Mouse (Mus musculus): ENCODE data around the gene Gm20390. TPM values are rescaled to one million over a fixed set of nuclear protein-coding genes. Genes with fewer than 3 reads are reported as not detected.

Gm20390 gene
- polyA plus RNA-seq, 1 experiment from 2014 or later = 434 TPM

DNA sequence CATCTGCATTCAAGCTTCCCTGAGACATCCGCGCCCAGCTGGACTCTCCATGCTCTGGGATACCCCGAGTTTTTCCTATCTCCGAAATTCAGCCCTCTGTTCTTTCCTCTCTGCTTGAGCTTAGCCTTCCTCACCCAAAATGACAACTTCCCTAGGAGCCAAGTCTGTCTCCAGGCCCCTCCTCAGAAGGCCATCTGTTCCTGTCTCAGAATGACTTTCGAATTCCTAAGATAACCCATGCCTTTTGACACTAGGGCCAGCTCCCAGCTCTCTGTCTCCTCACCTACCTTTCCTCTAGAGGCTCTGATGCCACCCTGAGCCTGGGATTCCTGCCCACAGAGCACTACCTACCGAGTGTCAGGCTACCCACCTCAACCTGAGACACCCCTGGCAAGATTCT, 11.9 kb downstream of the Gm20390 start, which contains the start of gene Nme2:
Nme2 (minus strand) TSS at position 101 of the 400 bp plus-strand sequence.
- Histone ChIP-seq H3K27ac (ENCODE audit: low read depth, low read length) (peak within 1 kb of the TSS; percentile 84), H3K27me3 (replicated peaks; ENCODE audit: control insufficient read depth, insufficient read depth, low read length) (no peaks in the 10 kb centered on the region), H3K4me2 (ENCODE audit: low read length) (peak within 1 kb of the TSS; percentile 91), H3K9me3 (replicated peaks; ENCODE audit: control insufficient read depth, low read length) (no peaks in the 10 kb centered on the region), H3K4me1 (ENCODE audit: control insufficient read depth, insufficient read depth, low read length) (peaks cover 9% of the 10 kb centered on the region), H3K9ac (ENCODE audit: low read length) (peak within 1 kb of the TSS; percentile 65), H3K36me3 (ENCODE audit: control insufficient read depth, insufficient read depth, low read length) (peaks cover 59% of the 10 kb centered on the region), H3K4me3 (ENCODE audit: low read depth, low read length) (peak within 1 kb of the TSS; percentile 56)
- WGBS = 9% methylated on average over 6 of the region's 6 CpGs
- ATAC-seq (peak; percentile 3; the same call in 1 of the 2 replicates), DNase-seq (ENCODE audit: low spot score) (no peak)

DNA sequence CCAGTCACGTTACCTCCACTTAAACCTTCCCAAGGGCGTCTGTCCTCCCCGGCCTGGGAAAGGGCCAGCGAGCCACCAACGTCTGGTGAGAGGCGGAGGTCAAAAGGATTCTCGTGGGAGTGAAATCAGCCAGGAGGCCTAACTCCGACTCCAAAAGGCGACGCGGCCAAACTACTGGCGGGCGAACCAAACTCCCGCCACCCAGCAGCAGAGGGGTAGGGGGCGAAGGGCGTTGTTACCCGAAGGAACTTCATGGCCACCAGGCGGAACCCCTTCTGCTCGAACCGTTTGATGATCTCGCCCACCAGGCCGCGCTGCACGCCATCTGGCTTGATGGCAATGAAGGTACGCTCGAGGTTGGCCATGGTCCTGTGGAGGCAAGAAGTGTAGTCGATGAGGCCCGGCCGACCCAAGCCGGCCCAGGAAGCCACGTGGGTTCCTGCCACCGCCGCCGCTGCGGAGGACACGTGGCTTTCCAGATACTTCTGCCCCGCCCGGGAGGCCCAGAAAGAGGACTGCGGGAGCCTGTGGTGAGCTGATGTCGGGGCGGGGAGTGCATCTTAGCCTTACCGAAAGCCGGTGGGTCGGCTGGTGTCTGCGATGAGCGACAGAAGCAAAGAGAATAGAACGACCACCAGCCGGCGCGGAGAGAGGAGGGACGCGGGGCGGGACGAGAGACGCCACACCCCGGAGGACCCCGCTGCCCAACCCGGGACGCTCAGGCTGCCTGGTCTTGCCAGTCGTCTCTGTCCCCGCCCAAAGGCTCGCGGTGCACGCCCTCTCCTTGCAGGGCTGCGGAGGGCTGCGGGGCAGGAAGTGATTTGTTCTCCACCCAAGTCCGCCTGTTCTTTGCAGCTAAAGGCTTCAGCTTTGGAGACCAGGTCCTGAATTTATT, 12.6 kb downstream of the Gm20390 start:
- Histone ChIP-seq H3K4me3 (ENCODE audit: low read depth, low read length) (peak overlapping the region; percentile 56), H3K4me2 (ENCODE audit: low read length) (peak overlapping the region; percentile 91), H3K36me3 (ENCODE audit: control insufficient read depth, insufficient read depth, low read length) (peaks cover 60% of the 10 kb centered on the region), H3K27me3 (replicated peaks; ENCODE audit: control insufficient read depth, insufficient read depth, low read length) (no peaks in the 10 kb centered on the region), H3K9me3 (replicated peaks; ENCODE audit: control insufficient read depth, low read length) (no peaks in the 10 kb centered on the region), H3K27ac (ENCODE audit: low read depth, low read length) (peak overlapping the region; percentile 84), H3K9ac (ENCODE audit: low read length) (peak overlapping the region; percentile 65), H3K4me1 (ENCODE audit: control insufficient read depth, insufficient read depth, low read length) (peaks cover 9% of the 10 kb centered on the region)
- DNase-seq (ENCODE audit: low spot score) = peak; percentile 91
- peak; percentile 97 for ATAC-seq
- WGBS = under 1% methylated on average over 67 of the region's 67 CpGs

- no peaks in the 10 kb centered on the region for H3K9me3 ChIP-seq (replicated peaks; ENCODE audit: control insufficient read depth, low read length)
- WGBS = 47% methylated on average over 13 of the region's 13 CpGs
- H3K27ac ChIP-seq (ENCODE audit: low read depth, low read length) = peak overlapping the region; percentile 84; the same call in 1 of the 2 replicates
- H3K4me2 ChIP-seq (ENCODE audit: low read length) = peak overlapping the region; percentile 91
- peak overlapping the region; percentile 65 for H3K9ac ChIP-seq (ENCODE audit: low read length)
- H3K27me3 ChIP-seq (replicated peaks; ENCODE audit: control insufficient read depth, insufficient read depth, low read length) = no peaks in the 10 kb centered on the region
- peak overlapping the region; percentile 56 for H3K4me3 ChIP-seq (ENCODE audit: low read depth, low read length)
- H3K4me1 ChIP-seq (ENCODE audit: control insufficient read depth, insufficient read depth, low read length) = peaks cover 9% of the 10 kb centered on the region
- DNase-seq (ENCODE audit: low spot score) = no peak
- H3K36me3 ChIP-seq (ENCODE audit: control insufficient read depth, insufficient read depth, low read length) = peaks cover 55% of the 10 kb centered on the region
- peak; percentile 8 for ATAC-seq
These were observed 13.3 kb downstream of the Gm20390 start for GRCm38 (mm10) chr11:93954738-93955255.

- no peaks in the 10 kb centered on the region for H3K27me3 ChIP-seq (replicated peaks; ENCODE audit: control insufficient read depth, insufficient read depth, low read length)
- no peak overlapping the region for H3K4me3 ChIP-seq (ENCODE audit: low read depth, low read length)
- no peak overlapping the region for H3K4me2 ChIP-seq (ENCODE audit: low read length)
- H3K9ac ChIP-seq (ENCODE audit: low read length) = no peak overlapping the region
- peaks cover 40% of the 10 kb centered on the region for H3K36me3 ChIP-seq (ENCODE audit: control insufficient read depth, insufficient read depth, low read length)
- DNase-seq (ENCODE audit: low spot score) (no peak), ATAC-seq (no peak)
- H3K9me3 ChIP-seq (replicated peaks; ENCODE audit: control insufficient read depth, low read length) = no peaks in the 10 kb centered on the region
- 72% methylated on average over 5 of the region's 5 CpGs for WGBS
- peaks cover 9% of the 10 kb centered on the region for H3K4me1 ChIP-seq (ENCODE audit: control insufficient read depth, insufficient read depth, low read length)
- no peak overlapping the region for H3K27ac ChIP-seq (ENCODE audit: low read depth, low read length)
These were observed 15.7 kb downstream of the Gm20390 start for GRCm38 (mm10) chr11:93952376-93952775.

GRCm38 (mm10) chr11:93950045-93950444, 18.0 kb downstream of the Gm20390 start:
- Histone ChIP-seq H3K36me3 (ENCODE audit: control insufficient read depth, insufficient read depth, low read length) (peaks cover 43% of the 10 kb centered on the region), H3K9me3 (replicated peaks; ENCODE audit: control insufficient read depth, low read length) (no peaks in the 10 kb centered on the region), H3K27me3 (replicated peaks; ENCODE audit: control insufficient read depth, insufficient read depth, low read length) (no peaks in the 10 kb centered on the region), H3K4me3 (ENCODE audit: low read depth, low read length) (no peak overlapping the region), H3K9ac (ENCODE audit: low read length) (no peak overlapping the region), H3K4me2 (ENCODE audit: low read length) (no peak overlapping the region), H3K27ac (ENCODE audit: low read depth, low read length) (no peak overlapping the region), H3K4me1 (ENCODE audit: control insufficient read depth, insufficient read depth, low read length) (peaks cover 4% of the 10 kb centered on the region)
- WGBS = 94% methylated on average over 1 of the region's 1 CpGs
- ATAC-seq = no peak
- no peak for DNase-seq (ENCODE audit: low spot score)

DNA sequence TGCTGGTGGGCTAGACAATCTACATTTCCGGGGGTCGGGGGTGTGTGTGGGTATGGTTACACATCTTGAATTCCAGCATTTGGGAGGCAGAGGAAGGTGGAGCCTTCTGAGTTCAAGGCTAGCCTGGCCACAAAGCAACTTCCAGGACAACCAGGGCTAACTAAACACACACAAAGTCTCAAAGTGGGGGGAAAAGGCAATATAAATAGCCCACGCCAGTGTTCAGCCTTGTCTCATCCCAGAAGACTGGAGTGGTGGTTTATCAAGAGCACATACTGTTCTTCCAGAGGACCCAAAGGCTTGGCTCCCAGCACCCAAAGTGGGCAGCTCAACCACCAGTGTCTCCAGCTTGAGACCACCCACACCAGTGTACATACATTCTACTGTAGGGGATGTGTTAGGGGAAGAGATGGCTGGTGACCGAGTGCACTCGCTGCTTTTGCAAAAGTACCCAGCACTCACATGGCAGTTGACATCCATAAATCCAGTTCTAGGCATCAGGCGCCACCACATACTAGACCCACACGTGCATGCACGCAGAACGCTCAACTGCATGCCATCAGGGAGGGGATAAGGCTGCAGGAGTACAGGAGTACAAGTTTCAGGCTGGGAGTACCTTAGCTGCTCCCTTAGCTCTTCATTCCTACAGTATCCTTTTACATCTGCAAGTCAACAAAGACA, 19.1 kb downstream of the Gm20390 start:
- Histone ChIP-seq H3K36me3 (ENCODE audit: control insufficient read depth, insufficient read depth, low read length) (peaks cover 50% of the 10 kb centered on the region), H3K4me3 (ENCODE audit: low read depth, low read length) (no peak overlapping the region), H3K4me1 (ENCODE audit: control insufficient read depth, insufficient read depth, low read length) (no peaks in the 10 kb centered on the region), H3K27me3 (replicated peaks; ENCODE audit: control insufficient read depth, insufficient read depth, low read length) (no peaks in the 10 kb centered on the region), H3K9ac (ENCODE audit: low read length) (no peak overlapping the region), H3K27ac (ENCODE audit: low read depth, low read length) (no peak overlapping the region), H3K9me3 (replicated peaks; ENCODE audit: control insufficient read depth, low read length) (no peaks in the 10 kb centered on the region), H3K4me2 (ENCODE audit: low read length) (no peak overlapping the region)
- WGBS = 91% methylated on average over 9 of the region's 9 CpGs
- no peak for ATAC-seq
- no peak for DNase-seq (ENCODE audit: low spot score)

DNA sequence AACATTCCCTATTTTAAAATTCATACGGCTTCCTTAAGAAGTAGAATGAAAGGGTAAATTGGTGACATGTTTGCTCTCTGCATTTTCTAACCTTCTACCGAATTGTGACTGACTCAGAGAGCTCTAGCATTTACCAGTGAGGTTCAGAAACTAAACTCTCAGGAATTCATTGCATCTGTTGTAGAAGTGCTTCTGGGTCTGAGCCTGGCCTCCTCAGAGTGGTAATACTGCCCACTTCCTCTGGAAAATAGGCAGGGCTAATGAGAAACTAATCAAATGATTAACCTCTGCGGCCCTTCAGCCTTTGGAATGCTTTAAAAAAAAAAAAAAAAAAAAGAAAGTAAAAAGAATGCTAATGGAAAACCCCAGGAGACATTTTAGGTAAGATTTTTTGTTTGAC, 23.1 kb downstream of the Gm20390 start:
- Histone ChIP-seq H3K9ac (ENCODE audit: low read length) (no peak overlapping the region), H3K9me3 (replicated peaks; ENCODE audit: control insufficient read depth, low read length) (no peaks in the 10 kb centered on the region), H3K4me2 (ENCODE audit: low read length) (no peak overlapping the region), H3K4me1 (ENCODE audit: control insufficient read depth, insufficient read depth, low read length) (no peaks in the 10 kb centered on the region), H3K27ac (ENCODE audit: low read depth, low read length) (no peak overlapping the region), H3K27me3 (replicated peaks; ENCODE audit: control insufficient read depth, insufficient read depth, low read length) (no peaks in the 10 kb centered on the region), H3K36me3 (ENCODE audit: control insufficient read depth, insufficient read depth, low read length) (peaks cover 29% of the 10 kb centered on the region), H3K4me3 (ENCODE audit: low read depth, low read length) (no peak overlapping the region)
- ATAC-seq = no peak
- no peak for DNase-seq (ENCODE audit: low spot score)
- 72% methylated on average over 3 of the region's 3 CpGs for WGBS

DNA sequence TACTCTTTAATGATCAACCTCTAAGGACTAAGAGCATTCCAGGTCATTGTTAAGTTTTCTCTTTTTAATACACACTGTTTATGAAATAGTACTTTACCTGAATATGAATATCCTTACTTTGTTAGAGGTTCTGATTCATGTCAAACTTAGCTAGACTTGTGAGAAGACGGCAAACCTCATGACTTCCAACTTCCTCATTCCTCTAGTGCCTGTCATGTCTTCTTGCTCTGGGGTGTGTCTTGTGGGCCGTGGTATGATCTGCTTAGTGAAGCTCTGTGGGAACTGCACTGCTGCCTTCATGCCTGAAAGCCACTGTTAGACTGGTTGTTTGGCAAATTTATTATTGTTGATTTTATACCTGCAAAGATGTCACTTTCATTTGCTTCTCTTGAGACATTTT, 27.2 kb downstream of the Gm20390 start:
- Histone ChIP-seq H3K4me3 (ENCODE audit: low read depth, low read length) (no peak overlapping the region), H3K27me3 (replicated peaks; ENCODE audit: control insufficient read depth, insufficient read depth, low read length) (no peaks in the 10 kb centered on the region), H3K36me3 (ENCODE audit: control insufficient read depth, insufficient read depth, low read length) (peaks cover 50% of the 10 kb centered on the region), H3K9ac (ENCODE audit: low read length) (no peak overlapping the region), H3K27ac (ENCODE audit: low read depth, low read length) (no peak overlapping the region), H3K4me2 (ENCODE audit: low read length) (no peak overlapping the region), H3K9me3 (replicated peaks; ENCODE audit: control insufficient read depth, low read length) (no peaks in the 10 kb centered on the region), H3K4me1 (ENCODE audit: control insufficient read depth, insufficient read depth, low read length) (no peaks in the 10 kb centered on the region)
- DNase-seq (ENCODE audit: low spot score) = no peak
- WGBS = 97% methylated on average over 2 of the region's 2 CpGs
- ATAC-seq = no peak

Data from forebrain, embryonic 14.5 days (tissue).